25 mouse cellular contexts compared by ENCODE assay signal in genomic region chr12:26206036-26206435, GRCm38 (mm10).
A peak's percentile ranks its signal among the peaks of the same experiment; 100 is the strongest.
DNase-seq lines count a peak whose midpoint lies in the region; ATAC-seq and TF ChIP-seq lines count a peak whose summit lies in the region.
"Had no signal": no experiment of that assay in that cellular context is flagged by ENCODE, and none has a peak within 500 bp of the region (broad histone marks: within the 10 kb centered on the region; RNA-seq: fewer than 3 reads in every experiment).

No protein-coding gene starts in this region.

- no peaks in the 10 kb centered on the region for H3K36me3 ChIP-seq in hindbrain, postnatal 0 days (ENCODE audit: insufficient read depth, low read length)
- H3K36me3 ChIP-seq in hindbrain, embryonic 14.5 days (replicated peaks; ENCODE audit: control insufficient read depth, insufficient read depth), result no peaks in the 10 kb centered on the region
- H3K36me3 ChIP-seq: heart, embryonic 13.5 days; hindbrain, embryonic 12.5 days; intestine, embryonic 15.5 days; limb, embryonic 12.5 days; liver, embryonic 15.5 days; neural tube, embryonic 13.5 days had no signal

- no peak overlapping the region for H3K4me3 ChIP-seq in hindbrain, postnatal 0 days (ENCODE audit: low read length)
- no peak overlapping the region for H3K4me3 ChIP-seq in hindbrain, embryonic 14.5 days (replicated peaks; ENCODE audit: low read length)
- no peak overlapping the region for H3K4me3 ChIP-seq in cerebellum, adult 2 months (replicated peaks; ENCODE audit: insufficient read depth, low read depth, low read length)
- H3K4me3 ChIP-seq: erythroblast, embryonic 14.5 days; heart, embryonic 13.5 days; hindbrain, embryonic 12.5 days; intestine, embryonic 15.5 days; limb, embryonic 12.5 days; liver, embryonic 15.5 days; neural tube, embryonic 13.5 days had no signal

- no peak overlapping the region for H3K9ac ChIP-seq in hindbrain, postnatal 0 days (replicated peaks; ENCODE audit: low read length)
- no peak overlapping the region for H3K9ac ChIP-seq in hindbrain, embryonic 14.5 days
- H3K9ac ChIP-seq: heart, embryonic 13.5 days; hindbrain, embryonic 12.5 days; intestine, embryonic 15.5 days; limb, embryonic 12.5 days; liver, embryonic 15.5 days; lung, embryonic 14.5 days; neural tube, embryonic 13.5 days had no signal

- TF ChIP-seq CTCF in hindbrain, postnatal 0 days (IDR thresholded peaks at IDR 0.05; ENCODE audit: low read depth), result no peak
- TF ChIP-seq CTCF in cerebellum, adult 2 months (IDR thresholded peaks at IDR 0.05; ENCODE audit: borderline replicate concordance, insufficient read depth, low read depth, low read length), result 0 out of 2 replicates have a peak, but pooled peaks have one; percentile 10

- WGBS in hindbrain, postnatal 0 days, result 79% methylated on average over 8 of the region's 8 CpGs
- WGBS in hindbrain, embryonic 14.5 days, result 87% methylated on average over 8 of the region's 8 CpGs
- WGBS in cerebellum, adult 2 months, result 13% methylated on average over 8 of the region's 8 CpGs

- H3K27ac ChIP-seq in hindbrain, postnatal 0 days, result no peak overlapping the region
- no peak overlapping the region for H3K27ac ChIP-seq in hindbrain, embryonic 14.5 days
- peak overlapping the region; percentile 40; the same call in 1 of the 2 replicates for H3K27ac ChIP-seq in cerebellum, adult 2 months (ENCODE audit: insufficient read depth, low read length)
- H3K27ac ChIP-seq: heart, embryonic 13.5 days; hindbrain, embryonic 12.5 days; intestine, embryonic 15.5 days; limb, embryonic 12.5 days; liver, embryonic 15.5 days; neural tube, embryonic 13.5 days had no signal

- no peaks in the 10 kb centered on the region for H3K27me3 ChIP-seq in hindbrain, postnatal 0 days (ENCODE audit: insufficient read depth, low read length)
- H3K27me3 ChIP-seq in hindbrain, embryonic 14.5 days (ENCODE audit: control insufficient read depth, insufficient read depth, low read length), result no peaks in the 10 kb centered on the region
- H3K27me3 ChIP-seq in cerebellum, adult 2 months (ENCODE audit: control insufficient read depth, insufficient read depth, low read length), result no peaks in the 10 kb centered on the region
- H3K27me3 ChIP-seq: hindbrain, embryonic 12.5 days; intestine, embryonic 15.5 days; limb, embryonic 12.5 days; liver, embryonic 15.5 days; neural tube, embryonic 13.5 days had no signal

- no peak for TF ChIP-seq POLR2A in cerebellum, adult 2 months (IDR thresholded peaks at IDR 0.05; ENCODE audit: borderline replicate concordance, insufficient read depth, low read length)

- ATAC-seq in hindbrain, postnatal 0 days, result peak; percentile 76
- no peak for ATAC-seq in hindbrain, embryonic 14.5 days (ENCODE audit: low FRiP score)
- peak; percentile 98 for ATAC-seq in cerebellum, adult (ENCODE audit: insufficient number of reproducible peaks, low FRiP score, low TSS enrichment)
- ATAC-seq: forebrain, embryonic 16.5 days; intestine, embryonic 15.5 days; Patski had no signal

- peak; percentile 55 for DNase-seq in hindbrain, postnatal 0 days (ENCODE audit: low spot score)
- no peak for DNase-seq in hindbrain, embryonic 14.5 days (ENCODE audit: low spot score)
- DNase-seq in cerebellum, adult 2 months, result peak; percentile 92 to 99
- peak; percentile 86 to 93 for DNase-seq in cerebellum, postnatal 14 days
- DNase-seq in testis, postnatal 14 days (ENCODE audit: low spot score), result no peak
- no peak for DNase-seq in thymus, postnatal 36 days
- DNase-seq in embryo, embryonic 10.5 days (ENCODE audit: low spot score), result no peak
- DNase-seq: adrenal gland, postnatal 10 days; kidney, adult 9 months; kidney, postnatal 10 days; layer of hippocampus, adult 9-11 months; lung, embryonic 14.5 days; lung, postnatal 14 days; right cerebral cortex, postnatal 4 days had no signal

- no peak overlapping the region for H3K4me2 ChIP-seq in hindbrain, postnatal 0 days (ENCODE audit: low read depth, low read length)
- no peak overlapping the region for H3K4me2 ChIP-seq in hindbrain, embryonic 14.5 days (replicated peaks)
- H3K4me2 ChIP-seq: heart, embryonic 13.5 days; hindbrain, embryonic 12.5 days; intestine, embryonic 15.5 days; limb, embryonic 12.5 days; liver, embryonic 15.5 days; lung, embryonic 14.5 days; midbrain, embryonic 11.5 days; neural tube, embryonic 13.5 days had no signal

- H3K9me3 ChIP-seq in hindbrain, postnatal 0 days (ENCODE audit: low read length), result no peaks in the 10 kb centered on the region
- H3K9me3 ChIP-seq in hindbrain, embryonic 14.5 days (ENCODE audit: control insufficient read depth, low read length), result no peaks in the 10 kb centered on the region
- H3K9me3 ChIP-seq: heart, embryonic 13.5 days; hindbrain, embryonic 12.5 days; intestine, embryonic 15.5 days; limb, embryonic 12.5 days; liver, embryonic 15.5 days; neural tube, embryonic 13.5 days had no signal

- H3K4me1 ChIP-seq in hindbrain, postnatal 0 days (ENCODE audit: insufficient read depth, low read length), result peaks cover under 1% of the 10 kb centered on the region; the same call in 1 of the 2 replicates
- no peaks in the 10 kb centered on the region for H3K4me1 ChIP-seq in hindbrain, embryonic 14.5 days (replicated peaks; ENCODE audit: control insufficient read depth, insufficient read depth, low read length)
- H3K4me1 ChIP-seq in cerebellum, adult 2 months (ENCODE audit: control insufficient read depth, insufficient read depth, low read length), result peaks cover 14% of the 10 kb centered on the region
- H3K4me1 ChIP-seq: intestine, embryonic 15.5 days; liver, embryonic 15.5 days; neural tube, embryonic 13.5 days had no signal

Comparison
In these comparisons a context has a peak if more than half of its experiments do, and no peak if none do; other contexts are left out.
1. DNase-seq: peak in hindbrain, postnatal 0 days (single experiment), cerebellum, adult 2 months (2 of 2) and cerebellum, postnatal 14 days (2 of 2); none in hindbrain, embryonic 14.5 days (single experiment), testis, postnatal 14 days (single experiment), thymus, postnatal 36 days (0 of 2) and embryo, embryonic 10.5 days (single experiment).